Mouse (Mus musculus) cortical plate, adult 2 months (tissue): ENCODE results near the gene Inafm2.

Experiments
- CTCF ChIP-seq: fragments of 200-500 bp; IDR thresholded peaks from 2 replicates; pipeline ENCODE4 v1.5.1; 2011; ENCODE audit warnings: mild to moderate bottlenecking, control low read depth, low read length; ENCODE audit not compliant: insufficient read depth; ENCODE audit errors: extremely low read depth
- POLR2A ChIP-seq: fragments of 200-500 bp; IDR thresholded peaks from 2 replicates; pipeline ENCODE4 v1.6.1; 2011; ENCODE audit warnings: mild to moderate bottlenecking, low read length, control low read depth; ENCODE audit not compliant: insufficient read depth; ENCODE audit errors: extremely low read depth

DNA sequence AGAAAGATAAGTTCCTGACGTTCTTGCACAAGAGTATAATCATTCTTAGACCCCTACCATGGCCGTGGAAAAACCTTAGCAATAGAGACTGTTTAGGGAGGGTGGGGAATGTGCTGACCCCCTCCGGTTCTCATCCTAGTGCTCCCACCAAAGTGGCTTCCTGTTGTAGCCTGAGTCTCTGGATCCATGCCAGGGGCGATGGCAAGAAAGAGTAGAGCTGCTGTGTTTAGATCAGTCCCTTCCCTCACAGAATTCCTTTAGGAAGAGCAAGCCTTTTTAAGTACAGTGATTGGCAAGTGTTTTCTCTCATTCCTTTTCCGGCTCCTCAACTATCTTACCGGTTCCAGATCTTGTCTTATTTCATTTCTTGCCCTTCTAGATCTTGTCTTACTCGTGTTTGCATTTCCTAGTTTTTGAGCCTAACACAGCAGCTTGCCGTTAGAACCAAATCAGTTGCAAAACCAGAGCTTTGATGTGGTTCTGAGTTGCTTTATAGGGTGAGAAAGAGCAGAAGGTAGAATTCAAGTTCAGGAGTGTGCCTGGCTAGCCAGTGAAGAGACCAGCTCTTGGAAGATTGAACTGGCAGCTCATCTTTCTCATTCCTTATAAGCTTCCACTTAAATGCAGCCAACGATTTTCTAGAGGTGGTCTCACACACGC lies 1.9 kb downstream of the Inafm2 start:
- TF ChIP-seq POLR2A: no peak
- no peak for TF ChIP-seq CTCF
